Mouse (Mus musculus) left cerebral cortex, postnatal 4 days (tissue): Measurements from ENCODE around the gene Elmsan1. TPM values are rescaled to one million over a fixed set of nuclear protein-coding genes. Genes with fewer than 3 reads are reported as not detected.

ENCODE experiments used
- DNase-seq: peaks from one replicate; pipeline ENCODE4 v3.0.0-alpha.2; 2022
- intact Hi-C: fragments of 180-260 bp; cut with DNase I; formaldehyde crosslinking; loops from one replicate; pipeline ENCODE4 v1.15.1; 2025
- total RNA-seq, 2 experiments: library from RNA; stranded (reverse); gene quantifications; 2 replicates each; pipeline ENCODE4 v1.2.3; 2021

Elmsan1 gene
- total RNA-seq, 2 experiments from 2014 or later = 12.9 to 14.9 TPM

- intact Hi-C loops = no loop called here
- DNase-seq = no peak
Observed at GRCm38 (mm10) chr12:84217111-84217507, 1.6 kb downstream of the Elmsan1 start.

GRCm38 (mm10) chr12:84215758-84216440 lies 2.8 kb downstream of the Elmsan1 start:
- no peak for DNase-seq
- intact Hi-C loops = no loop called here

GRCm38 (mm10) chr12:84214495-84215175 lies 4.0 kb downstream of the Elmsan1 start:
- DNase-seq = no peak
- intact Hi-C loops = no loop called here

- intact Hi-C loops = no loop called here
- DNase-seq = no peak
Observed at GRCm38 (mm10) chr12:84212297-84212696, 6.4 kb downstream of the Elmsan1 start.

- intact Hi-C loops = no loop called here
- DNase-seq = no peak
Observed at GRCm38 (mm10) chr12:84211021-84211538, 7.6 kb downstream of the Elmsan1 start.

- intact Hi-C loops = no loop called here
- DNase-seq = no peak
Observed at GRCm38 (mm10) chr12:84210288-84210687, 8.4 kb downstream of the Elmsan1 start.

- DNase-seq = no peak
- intact Hi-C loops = no loop called here
Observed at GRCm38 (mm10) chr12:84209093-84209492, 9.6 kb downstream of the Elmsan1 start.

GRCm38 (mm10) chr12:84207209-84207817 lies 11.4 kb downstream of the Elmsan1 start:
- intact Hi-C loops = no loop called here
- DNase-seq = no peak

- intact Hi-C loops = no loop called here
- no peak for DNase-seq
Observed at GRCm38 (mm10) chr12:84206525-84206924, 12.2 kb downstream of the Elmsan1 start.

GRCm38 (mm10) chr12:84205659-84206185 lies 13.0 kb downstream of the Elmsan1 start:
- no peak for DNase-seq
- intact Hi-C loops = no loop called here

- intact Hi-C loops = no loop called here
- DNase-seq = no peak
Observed at GRCm38 (mm10) chr12:84204662-84205061, 14.0 kb downstream of the Elmsan1 start.

GRCm38 (mm10) chr12:84203778-84204216 lies 14.9 kb downstream of the Elmsan1 start:
- intact Hi-C loops = no loop called here
- no peak for DNase-seq

- intact Hi-C loops = no loop called here
- DNase-seq = no peak
Observed at GRCm38 (mm10) chr12:84203170-84203777, 15.4 kb downstream of the Elmsan1 start.

- no peak for DNase-seq
- intact Hi-C loops = no loop called here
Observed at GRCm38 (mm10) chr12:84202561-84202960, 16.1 kb downstream of the Elmsan1 start.

- intact Hi-C loops = no loop called here
- DNase-seq = no peak
Observed at GRCm38 (mm10) chr12:84201686-84202484, 16.8 kb downstream of the Elmsan1 start.

GRCm38 (mm10) chr12:84201222-84201621 lies 17.5 kb downstream of the Elmsan1 start:
- no peak for DNase-seq
- intact Hi-C loops = no loop called here

- intact Hi-C loops = no loop called here
- DNase-seq = no peak
Observed at GRCm38 (mm10) chr12:84198880-84199279, 19.8 kb downstream of the Elmsan1 start.

- no peak for DNase-seq
- intact Hi-C loops = no loop called here
Observed at GRCm38 (mm10) chr12:84198076-84198679, 20.5 kb downstream of the Elmsan1 start.

GRCm38 (mm10) chr12:84195195-84195594 lies 23.5 kb downstream of the Elmsan1 start:
- no peak for DNase-seq
- intact Hi-C loops = no loop called here
